Mouse (Mus musculus) liver, adult 2 months (tissue): ENCODE data around the gene Ugdh. TPM values are rescaled to one million over a fixed set of nuclear protein-coding genes. Genes with fewer than 3 reads are reported as not detected.

Experiments
- DNase-seq: peaks from one replicate; pipeline ENCODE4 v3.0.0-alpha.2; 2011; ENCODE audit warnings: low read depth, low spot score; ENCODE audit errors: extremely low read depth
- H3K27ac ChIP-seq: fragments of 200-500 bp; replicated peaks from 2 replicates; pipeline ENCODE4 v1.5.1; 2012; ENCODE audit warnings: low read depth, mild to moderate bottlenecking, control low read depth, inconsistent platforms, low read length; ENCODE audit not compliant: insufficient read depth
- H3K27me3 ChIP-seq: fragments of 200-500 bp; 2 replicates; pipeline ENCODE4 v1.6.1; 2012; ENCODE audit warnings: mild to moderate bottlenecking, moderate library complexity, low read length, inconsistent platforms; ENCODE audit not compliant: control insufficient read depth, insufficient read depth
- H3K36me3 ChIP-seq: fragments of 200-500 bp; 2 replicates; pipeline ENCODE4 v1.6.1; 2012; ENCODE audit warnings: low read length, inconsistent platforms; ENCODE audit not compliant: control insufficient read depth, insufficient read depth
- H3K4me1 ChIP-seq: fragments of 200-500 bp; 2 replicates; pipeline ENCODE4 v1.6.1; 2011; ENCODE audit warnings: low read length; ENCODE audit not compliant: control insufficient read depth, insufficient read depth
- H3K4me3 ChIP-seq: fragments of 200-500 bp; 2 replicates; pipeline ENCODE4 v1.5.1; 2011; ENCODE audit warnings: low read depth, mild to moderate bottlenecking, control low read depth, low read length, moderate library complexity; ENCODE audit not compliant: insufficient read depth
- H3K79me2 ChIP-seq: fragments of 200-500 bp; 2 replicates; pipeline ENCODE4 v1.6.1; 2012; ENCODE audit warnings: inconsistent platforms, mild to moderate bottlenecking, low read length, moderate library complexity; ENCODE audit not compliant: control insufficient read depth, insufficient read depth
- H3K9ac ChIP-seq: fragments of 200-500 bp; 2 replicates; pipeline ENCODE4 v1.6.1; 2012; ENCODE audit warnings: low read depth, mild to moderate bottlenecking, control low read depth, inconsistent platforms, low read length
- CTCF ChIP-seq: fragments of 200-500 bp; IDR thresholded peaks from 2 replicates; pipeline ENCODE4 v1.5.1; 2011; ENCODE audit warnings: low read depth, low read length, control low read depth
- POLR2A ChIP-seq: fragments of 200-500 bp; IDR thresholded peaks from 2 replicates; pipeline ENCODE4 v1.6.1; 2011; ENCODE audit warnings: low read length, control low read depth; ENCODE audit not compliant: insufficient read depth; ENCODE audit errors: extremely low read depth
- WGBS: fragments of 180-500 bp; shearing (Covaris S2); methylation state at CpG from one replicate; pipeline ENCODE4 v1.1.7; 2018; 5-methylcytosine and 5-hydroxymethylcytosine counted together
- polyA plus RNA-seq: library from polyadenylated mRNA; depleted of rRNA; stranded (reverse); fragments of >200 nt; gene quantifications from 2 replicates; pipeline ENCODE4 v1.2.3, GENCODE M21; 2012
- total RNA-seq: library from RNA; depleted of rRNA; stranded (reverse); fragments of >200 nt; gene quantifications from 2 replicates; pipeline ENCODE4 v1.2.3, GENCODE M21; 2014

Gene Ugdh
- total and polyA plus RNA-seq, 2 experiments, result 43.7 to 118 TPM

- no peaks in the 10 kb centered on the region for H3K27me3 ChIP-seq
- H3K27ac ChIP-seq, result peak overlapping the region; percentile 84
- TF ChIP-seq POLR2A, result no peak
- no peak for TF ChIP-seq CTCF
- H3K4me3 ChIP-seq, result no peak overlapping the region
- peaks cover 35% of the 10 kb centered on the region for H3K36me3 ChIP-seq
- 31% methylated on average over 5 of the region's 5 CpGs for WGBS
- peak; percentile 93 for DNase-seq
- no peak overlapping the region for H3K9ac ChIP-seq
- peaks cover 24% of the 10 kb centered on the region for H3K4me1 ChIP-seq
- peaks cover 7% of the 10 kb centered on the region; the same call in 1 of the 2 replicates for H3K79me2 ChIP-seq
Observed at GRCm38 (mm10) chr5:65425251-65425650, 10.5 kb downstream of the Ugdh start.

GRCm38 (mm10) chr5:65424215-65424614, 11.5 kb downstream of the Ugdh start:
- TF ChIP-seq POLR2A, result 0 out of 2 replicates have a peak, but pooled peaks have one; percentile 51
- no peak for TF ChIP-seq CTCF
- Histone ChIP-seq H3K36me3 (peaks cover 40% of the 10 kb centered on the region), H3K79me2 (peaks cover 5% of the 10 kb centered on the region; the same call in 1 of the 2 replicates), H3K27ac (peak overlapping the region; percentile 76), H3K27me3 (no peaks in the 10 kb centered on the region), H3K4me3 (no peak overlapping the region), H3K4me1 (peaks cover 23% of the 10 kb centered on the region), H3K9ac (peak overlapping the region; percentile 32)
- 20% methylated on average over 6 of the region's 6 CpGs for WGBS
- DNase-seq, result peak; percentile 100

- Histone ChIP-seq H3K79me2 (no peaks in the 10 kb centered on the region), H3K27ac (peak overlapping the region; percentile 76), H3K9ac (no peak overlapping the region), H3K27me3 (no peaks in the 10 kb centered on the region), H3K36me3 (peaks cover 46% of the 10 kb centered on the region), H3K4me3 (no peak overlapping the region), H3K4me1 (peaks cover 19% of the 10 kb centered on the region)
- no peak for DNase-seq
- WGBS, result 99% methylated on average over 8 of the region's 8 CpGs
- TF ChIP-seq CTCF, result no peak
- TF ChIP-seq POLR2A, result no peak
Observed at GRCm38 (mm10) chr5:65422803-65423202, 12.9 kb downstream of the Ugdh start.

GRCm38 (mm10) chr5:65420822-65421221, 14.9 kb downstream of the Ugdh start:
- no peaks in the 10 kb centered on the region for H3K79me2 ChIP-seq
- no peak for TF ChIP-seq POLR2A
- no peak for TF ChIP-seq CTCF
- H3K27ac ChIP-seq, result peak overlapping the region; percentile 71
- peak; percentile 90 for DNase-seq
- H3K4me1 ChIP-seq, result peaks cover 8% of the 10 kb centered on the region; the same call in 1 of the 2 replicates
- H3K27me3 ChIP-seq, result no peaks in the 10 kb centered on the region
- peaks cover 52% of the 10 kb centered on the region for H3K36me3 ChIP-seq
- WGBS, result 18% methylated on average over 6 of the region's 6 CpGs
- no peak overlapping the region for H3K4me3 ChIP-seq
- H3K9ac ChIP-seq, result peak overlapping the region; percentile 51; the same call in 1 of the 2 replicates

- TF ChIP-seq POLR2A, result no peak
- no peak for TF ChIP-seq CTCF
- DNase-seq, result no peak
- no peak overlapping the region for H3K9ac ChIP-seq
- no peaks in the 10 kb centered on the region for H3K27me3 ChIP-seq
- no peak overlapping the region for H3K27ac ChIP-seq
- 93% methylated on average over 10 of the region's 10 CpGs for WGBS
- peaks cover 5% of the 10 kb centered on the region; the same call in 1 of the 2 replicates for H3K4me1 ChIP-seq
- no peaks in the 10 kb centered on the region for H3K79me2 ChIP-seq
- H3K4me3 ChIP-seq, result no peak overlapping the region
- H3K36me3 ChIP-seq, result peaks cover 63% of the 10 kb centered on the region
Observed at GRCm38 (mm10) chr5:65419136-65419535, 16.6 kb downstream of the Ugdh start.

GRCm38 (mm10) chr5:65415653-65416458, 19.9 kb downstream of the Ugdh start:
- no peak overlapping the region; the same call in 1 of the 2 replicates for H3K9ac ChIP-seq
- no peaks in the 10 kb centered on the region for H3K79me2 ChIP-seq
- H3K27me3 ChIP-seq, result no peaks in the 10 kb centered on the region
- no peak for DNase-seq
- peaks cover 66% of the 10 kb centered on the region for H3K36me3 ChIP-seq
- TF ChIP-seq CTCF, result no peak
- TF ChIP-seq POLR2A, result no peak
- 0 out of 2 replicates have a peak overlapping the region, but pooled peaks have one; percentile 5 for H3K27ac ChIP-seq
- no peak overlapping the region for H3K4me3 ChIP-seq
- 75% methylated on average over 26 of the region's 26 CpGs for WGBS
- H3K4me1 ChIP-seq, result peaks cover 2% of the 10 kb centered on the region; the same call in 1 of the 2 replicates
